Mouse (Mus musculus) MEL (cell line): ENCODE results near the gene Baz1a.

Experiments used
- CTCF ChIP-seq, 3 experiments: IDR thresholded peaks in 2 of 3; conservative IDR thresholded peaks in 1 of 3; 2 replicates each; pipeline ENCODE4 v1.5.1; 2011 to 2012; ENCODE audit warnings: low read length in 3 of 3, low read depth in 2 of 3, mild to moderate bottlenecking in 2 of 3, improper control_type of control experiment in 1 of 3, inconsistent platforms in 1 of 3, mixed read lengths in 1 of 3, moderate library complexity in 1 of 3; ENCODE audit not compliant: control insufficient read depth in 1 of 3, insufficient read depth in 1 of 3, poor library complexity in 1 of 3, severe bottlenecking in 1 of 3
- ETS1 ChIP-seq: IDR thresholded peaks from 2 replicates; pipeline ENCODE4 v1.6.1; 2012; ENCODE audit warnings: low read depth, mild to moderate bottlenecking, inconsistent platforms, low read length, improper control_type of control experiment, moderate library complexity
- GATA1 ChIP-seq: IDR thresholded peaks from 2 replicates; pipeline ENCODE4 v1.6.1; 2011; ENCODE audit warnings: low read depth, low read length, improper control_type of control experiment
- NRF1 ChIP-seq: IDR thresholded peaks from 2 replicates; pipeline ENCODE4 v1.6.1; 2014; ENCODE audit warnings: low read depth, mild to moderate bottlenecking, inconsistent platforms, low read length, improper control_type of control experiment, moderate library complexity; ENCODE audit not compliant: poor library complexity, insufficient read depth, severe bottlenecking
- POLR2A ChIP-seq, 2 experiments: IDR thresholded peaks; 2 replicates each; pipeline ENCODE4 v1.6.1; 2011 to 2012; ENCODE audit warnings: low read length in 2 of 2, mild to moderate bottlenecking in 2 of 2, control low read depth in 1 of 2, improper control_type of control experiment in 1 of 2, low read depth in 1 of 2, moderate library complexity in 1 of 2; ENCODE audit not compliant: control insufficient read depth in 1 of 2, insufficient read depth in 1 of 2, poor library complexity in 1 of 2
- POLR2AphosphoS2 ChIP-seq: IDR thresholded peaks from 2 replicates; pipeline ENCODE4 v1.6.1; 2011; ENCODE audit warnings: low read length, improper control_type of control experiment
- SIN3A ChIP-seq: IDR thresholded peaks from 2 replicates; pipeline ENCODE4 v1.6.1; 2012; ENCODE audit warnings: low read length, improper control_type of control experiment, inconsistent platforms
- TAL1 ChIP-seq: IDR thresholded peaks from 2 replicates; pipeline ENCODE4 v1.6.1; 2012; ENCODE audit warnings: mild to moderate bottlenecking, inconsistent platforms, low read length, moderate library complexity, mixed read lengths
- TBP ChIP-seq: IDR thresholded peaks from 2 replicates; pipeline ENCODE4 v1.8.0; 2011; ENCODE audit warnings: low read depth, low read length, improper control_type of control experiment
- ZC3H11A ChIP-seq: IDR thresholded peaks from 2 replicates; pipeline ENCODE4 v1.6.1; 2012; ENCODE audit warnings: low read depth, mild to moderate bottlenecking, inconsistent platforms, low read length, improper control_type of control experiment

- TF ChIP-seq NRF1 (no peak), POLR2AphosphoS2 (no peak), TAL1 (no peak), ETS1 (no peak), CTCF (IDR thresholded peaks at IDR 0.05 in 2 of 3, conservative IDR thresholded peaks at IDR 0.05 in 1 of 3; ENCODE audit: control insufficient read depth in 1 of 3, insufficient read depth in 1 of 3, low read depth in 2 of 3, low read length in 3 of 3, poor library complexity in 1 of 3, severe bottlenecking in 1 of 3) (no peak), ZC3H11A (no peak), SIN3A (no peak), POLR2A (IDR thresholded peaks at IDR 0.05; ENCODE audit: control insufficient read depth in 1 of 2, insufficient read depth in 1 of 2, low read depth in 1 of 2, low read length in 2 of 2, poor library complexity in 1 of 2) (no peak), GATA1 (no peak), TBP (no peak)
These were observed 139.4 kb downstream of the Baz1a start for GRCm38 (mm10) chr12:54874711-54875110.
